Mouse (Mus musculus) mouse embryonic stem cell (cell line): ENCODE measurements around the gene Ddx43.
"Not testable (repeated sequence)": the region's sequence is repeated elsewhere in the genome, so short reads cannot be mapped to it uniquely, and the experiment has no call there.

Experiments used
- in situ Hi-C, 2 experiments: fragments of 300-500 bp; cut with MboI; formaldehyde crosslinking; loops; 1 replicate in 1 of 2; 3 replicates in 1 of 2; pipeline ENCODE4 v1.14.3; 2019 to 2020; ENCODE audit warnings: low sequenced_read_pairs in 2 of 2, low pct_unique_long_range_greater_than_20kb in 1 of 2, mixed read lengths in 1 of 2; ENCODE audit not compliant: unreplicated experiment in 1 of 2

Ddx43 gene

DNA sequence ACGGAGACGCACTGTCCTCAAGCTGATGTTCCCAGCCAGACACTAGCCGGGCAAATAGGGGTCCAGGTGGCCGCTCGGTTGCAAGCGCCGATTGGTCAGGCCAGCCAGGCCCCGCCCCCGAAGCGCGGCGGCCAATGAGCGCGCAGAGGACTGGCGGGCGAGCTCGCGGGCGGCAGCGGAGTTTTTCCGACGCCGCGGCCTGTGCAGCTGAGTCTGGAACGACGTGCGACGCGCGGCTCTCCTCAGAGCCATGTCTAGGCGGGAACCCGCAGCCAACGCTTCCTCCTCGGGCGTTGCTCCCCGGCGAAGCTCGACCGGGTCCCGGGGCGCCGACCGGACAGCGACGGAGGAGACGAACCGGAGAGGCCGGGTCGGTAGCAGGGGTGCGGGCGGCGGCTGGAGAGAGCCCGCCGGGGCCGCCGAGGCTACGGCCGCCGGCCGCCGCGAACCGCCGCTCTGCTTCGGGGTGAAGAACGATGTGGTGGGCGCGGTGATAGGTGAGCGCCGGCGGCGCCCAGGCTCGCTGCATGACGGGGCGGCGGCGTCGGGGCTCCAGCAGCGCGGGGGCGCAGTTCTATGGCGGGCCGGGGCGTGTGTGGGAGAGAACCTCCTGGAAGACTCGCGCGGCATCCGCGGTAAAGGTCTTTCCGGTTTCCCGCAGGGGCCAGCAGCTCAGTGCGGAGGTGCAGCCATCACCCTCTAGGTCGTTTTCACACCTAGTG lies at the start of gene Ddx43:
Gene Ddx43, plus strand, starts transcription at position 148 of the 722 bp plus-strand sequence.
- in situ Hi-C loops, result no loop called here

DNA sequence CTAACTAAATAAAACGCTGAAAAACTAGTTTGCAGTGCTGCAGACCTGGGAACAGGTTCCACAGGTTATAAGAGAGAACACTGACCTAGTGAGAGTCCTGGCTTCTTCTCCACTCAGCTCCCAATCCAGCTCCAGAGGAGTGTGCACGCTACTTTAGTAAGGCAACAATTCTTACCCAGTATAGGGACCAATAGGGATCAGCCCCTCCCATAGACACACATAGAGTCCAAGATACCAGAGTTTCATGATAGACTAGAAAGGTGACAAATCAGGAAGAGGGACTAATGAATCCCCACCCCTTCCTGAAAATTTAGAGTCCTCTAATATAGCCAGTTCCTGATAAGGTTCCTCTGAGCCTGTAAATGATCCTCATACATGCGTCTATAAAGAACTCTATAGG lies 48.6 kb upstream of the Ddx43 start:
- in situ Hi-C loops, result no loop called here

DNA sequence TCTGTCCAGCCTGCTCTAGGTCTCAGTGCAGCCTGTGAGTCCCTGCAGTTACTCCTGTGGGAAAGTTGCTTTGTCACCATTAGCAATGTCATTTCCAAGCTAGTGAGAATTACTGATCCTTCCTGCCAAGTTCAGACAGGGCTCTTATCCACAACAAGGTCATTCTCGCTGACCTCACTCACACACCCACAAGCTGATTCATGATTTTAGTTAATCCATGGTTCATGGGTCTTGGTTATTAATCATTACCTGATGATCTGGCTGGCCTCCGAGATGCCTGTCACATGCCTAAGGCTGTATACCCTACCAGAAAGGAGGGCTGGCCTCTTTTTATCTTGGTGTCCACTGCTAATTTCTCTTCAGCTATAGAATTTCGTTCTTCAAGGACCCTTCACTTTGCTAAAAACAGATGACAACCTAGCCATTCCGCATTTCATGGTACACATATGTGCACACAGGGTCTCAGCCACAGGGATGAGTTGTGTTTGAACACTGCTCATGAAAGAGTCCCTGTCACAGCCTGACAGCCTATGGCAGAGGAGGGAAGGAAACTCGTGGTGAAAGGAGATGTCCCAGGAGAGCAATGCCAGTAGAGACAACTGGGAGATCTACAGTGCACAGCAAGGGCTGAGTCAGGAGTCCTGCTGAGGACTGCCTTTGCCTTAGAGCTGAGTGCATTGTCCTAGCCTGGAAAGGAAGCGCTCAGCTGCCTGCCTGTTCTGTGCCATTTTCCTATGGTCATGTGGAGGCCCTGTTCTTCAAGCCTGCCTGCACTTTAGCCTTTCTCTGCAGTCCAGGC lies 47.2 kb upstream of the Ddx43 start:
- in situ Hi-C loops, result not testable (repeated sequence)

DNA sequence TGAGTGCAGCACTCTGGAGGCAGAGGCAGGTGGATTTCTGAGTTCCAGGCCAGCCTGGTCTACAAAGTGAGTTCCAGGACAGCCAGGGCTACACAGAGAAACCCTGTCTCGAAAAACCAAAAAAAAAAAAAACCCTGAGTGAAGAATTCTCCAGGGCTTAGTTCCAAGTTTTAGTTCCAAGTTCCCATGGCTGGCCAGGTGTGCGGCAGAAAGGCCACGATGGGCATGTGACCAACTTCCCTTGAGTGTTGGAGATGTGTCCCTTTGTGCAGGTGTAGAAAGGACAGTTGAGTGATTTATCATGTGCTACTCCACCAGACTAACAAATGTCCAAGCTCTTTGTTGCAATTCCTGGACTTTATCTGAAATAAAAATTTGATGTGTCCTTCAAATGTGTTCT lies 46.4 kb upstream of the Ddx43 start:
- in situ Hi-C loops, result not testable (repeated sequence)

DNA sequence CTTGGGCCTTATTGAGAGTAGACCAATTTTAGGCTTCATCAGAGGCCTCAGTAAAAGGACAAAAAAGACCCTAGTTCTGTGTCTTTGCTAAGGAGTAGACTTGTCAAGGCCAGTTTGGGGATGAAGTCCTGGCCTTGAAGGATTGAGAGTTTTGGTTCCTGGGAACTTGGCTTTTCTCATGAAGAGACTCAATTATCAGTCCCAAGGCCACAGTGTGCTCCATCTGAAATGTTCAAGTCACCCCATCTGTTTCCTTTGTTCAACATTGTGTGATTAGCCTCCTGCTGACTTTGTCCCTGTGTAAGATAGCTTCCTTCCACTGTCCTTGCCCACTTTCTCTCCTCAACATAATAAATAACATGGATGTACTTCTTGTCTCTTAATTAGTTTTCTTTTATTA lies 45.6 kb upstream of the Ddx43 start:
- in situ Hi-C loops, result not testable (repeated sequence)

DNA sequence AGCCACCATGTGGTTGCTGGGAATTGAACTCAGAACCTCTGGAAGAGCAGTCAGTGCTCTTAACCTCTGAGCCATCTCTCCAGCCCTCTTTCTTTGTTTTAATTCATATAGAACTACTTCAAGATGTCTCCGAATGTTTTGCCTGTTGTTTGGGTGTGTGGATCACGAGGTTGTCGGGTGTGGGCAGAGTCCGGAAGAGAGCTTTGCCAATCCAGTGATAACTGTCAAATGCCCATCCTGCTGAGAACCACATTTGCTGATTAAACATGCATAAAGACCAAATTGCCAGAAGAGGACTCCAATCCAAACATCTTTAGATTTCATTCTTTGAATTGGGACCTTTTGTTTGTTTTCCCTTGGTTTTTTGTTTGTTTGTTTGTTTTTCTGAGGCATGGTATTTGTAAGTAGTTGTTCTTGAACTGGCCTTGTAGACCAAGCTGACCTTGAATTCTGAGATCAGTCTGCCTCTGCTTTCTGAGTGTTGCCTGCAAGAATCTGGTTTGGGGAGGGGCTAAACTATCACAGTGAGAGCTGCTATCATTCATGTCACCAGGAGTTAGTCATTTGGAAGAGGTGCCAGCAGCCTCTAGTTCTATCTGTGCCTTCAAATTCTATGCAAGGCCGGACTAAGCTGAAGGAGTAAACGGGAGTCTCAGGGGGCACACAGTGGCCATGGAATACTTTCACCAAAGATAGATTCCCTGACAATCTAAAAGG lies 43.9 kb upstream of the Ddx43 start:
- in situ Hi-C loops, result no loop called here

DNA sequence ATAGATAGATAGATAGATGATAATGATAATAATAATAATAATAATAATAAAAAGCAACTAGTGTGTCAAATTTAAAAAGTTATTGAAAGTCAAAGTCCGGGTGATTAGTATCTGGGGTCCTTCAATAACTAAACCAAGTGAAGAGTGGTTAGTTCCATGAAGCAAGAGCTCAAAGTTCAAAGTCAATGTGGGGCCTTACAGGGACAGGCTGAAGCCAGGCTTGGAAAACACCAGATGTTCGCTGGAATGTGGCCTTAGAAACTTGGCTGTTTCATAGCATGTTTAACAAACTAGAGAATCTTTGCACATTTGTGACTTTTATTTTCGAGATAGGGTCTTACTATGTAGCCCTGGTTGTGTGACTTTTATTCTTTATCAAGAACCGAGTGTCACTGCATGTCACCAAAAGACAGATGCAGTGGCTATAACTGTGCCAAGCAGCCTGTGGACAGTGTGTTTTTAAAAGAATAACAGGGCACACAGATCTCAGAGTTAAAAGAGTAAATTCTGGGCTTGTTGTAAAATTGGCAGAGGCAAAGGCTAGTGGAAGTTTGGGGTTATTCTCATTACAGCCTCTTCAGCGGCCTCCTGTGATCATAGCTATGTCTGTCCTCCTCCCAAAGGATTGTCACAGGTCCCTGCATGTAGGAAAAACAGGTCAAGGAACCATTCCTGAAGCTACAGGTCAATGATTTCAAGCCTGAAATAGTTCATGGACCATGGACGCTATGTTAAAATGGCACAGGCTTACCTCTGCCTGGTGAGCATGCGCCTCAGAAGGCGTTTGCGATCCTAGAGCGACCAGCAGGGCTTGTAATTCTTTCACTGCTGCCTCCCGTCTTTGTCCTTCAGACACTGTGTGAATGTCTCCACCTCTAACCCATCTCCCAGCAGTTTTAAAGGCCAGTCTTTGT lies 40.7 kb upstream of the Ddx43 start:
- in situ Hi-C loops, result loop anchor here in 1 of 2 experiments (5.0 kb wide), 1 partner anchor 37 kb away; no protein-coding TSS in a partner anchor

DNA sequence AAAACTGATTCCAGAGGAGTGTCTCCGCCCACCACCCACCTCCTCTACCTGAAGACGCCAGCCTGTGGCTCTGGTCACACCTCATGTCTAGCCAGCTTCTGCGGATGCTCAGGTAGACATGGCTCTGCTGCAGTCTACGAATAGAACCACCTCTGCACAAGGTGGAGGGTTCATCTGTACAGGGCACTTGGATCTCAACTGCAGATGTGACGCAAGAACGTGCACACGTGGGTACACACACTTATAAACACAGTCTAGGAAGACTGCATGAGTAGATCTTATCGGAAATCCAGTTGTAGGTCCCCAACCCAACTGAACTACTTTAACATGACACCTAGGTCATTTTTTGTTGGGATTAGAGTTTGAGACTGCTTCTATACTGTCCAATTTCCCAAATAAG lies 40.0 kb upstream of the Ddx43 start, which contains the start of gene Gsta2:
Gene Gsta2, minus strand, starts transcription at position 178 of the 400 bp plus-strand sequence.
- in situ Hi-C loops, result loop anchor here in 1 of 2 experiments (5.0 kb wide), 1 partner anchor 37 kb away; no protein-coding TSS in a partner anchor

DNA sequence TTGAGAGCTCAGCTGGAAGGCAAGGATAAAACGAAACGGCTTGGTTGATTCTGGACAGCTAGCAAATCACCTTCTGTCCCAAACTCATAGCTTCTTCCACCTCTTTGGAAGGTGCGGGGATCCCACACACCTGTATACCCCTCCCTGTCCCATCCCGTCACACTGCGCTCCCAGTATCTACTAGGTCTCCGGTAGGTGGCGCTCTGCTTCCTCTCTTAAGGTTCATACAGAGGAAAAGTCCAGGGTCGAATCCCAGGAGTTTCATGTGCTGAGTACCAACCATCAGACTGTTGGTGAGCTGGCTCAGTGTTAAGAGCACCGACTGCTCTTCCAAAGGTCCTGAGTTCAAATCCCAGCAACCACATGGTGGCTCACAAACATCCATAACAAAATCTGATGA lies 37.5 kb upstream of the Ddx43 start:
- in situ Hi-C loops, result loop anchor here in 1 of 2 experiments (5.0 kb wide), 1 partner anchor 34 kb away; no protein-coding TSS in a partner anchor

DNA sequence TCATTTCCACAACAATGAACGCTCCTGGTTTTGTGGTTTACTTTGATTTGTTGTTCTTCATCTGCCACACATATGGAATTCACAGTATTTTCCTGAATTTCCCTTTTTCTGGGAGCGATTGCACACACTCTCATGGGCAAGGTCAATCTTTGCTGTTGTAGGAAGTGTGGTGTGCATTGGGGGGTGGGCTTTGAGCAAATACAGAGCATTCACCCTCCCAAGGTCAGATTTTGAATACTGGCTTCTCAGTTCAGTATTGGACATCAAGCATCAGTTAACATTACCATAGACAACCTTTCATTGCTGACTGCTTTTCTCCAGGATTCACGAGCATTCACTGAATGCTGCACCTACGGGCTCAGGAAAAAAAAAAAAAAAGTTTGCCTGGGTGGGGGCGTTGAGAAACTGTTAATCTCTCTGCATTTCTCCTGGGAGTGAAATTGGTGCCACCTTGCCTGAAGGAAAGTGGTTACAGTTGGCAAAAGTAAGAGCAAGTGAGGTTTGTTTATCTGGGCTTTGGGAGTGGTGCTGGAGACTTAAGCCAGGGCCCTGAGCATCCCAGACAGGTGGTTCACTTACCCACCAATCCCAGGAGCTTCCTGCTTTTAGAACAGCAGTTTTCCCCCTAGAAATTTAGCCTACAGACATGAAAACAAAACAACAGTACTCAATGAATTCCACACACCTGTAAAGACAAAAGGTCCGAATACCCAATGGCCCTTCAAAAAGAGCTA lies 35.7 kb upstream of the Ddx43 start:
- in situ Hi-C loops, result loop anchor here in 1 of 2 experiments (5.0 kb wide), 1 partner anchor 32 kb away; no protein-coding TSS in a partner anchor

DNA sequence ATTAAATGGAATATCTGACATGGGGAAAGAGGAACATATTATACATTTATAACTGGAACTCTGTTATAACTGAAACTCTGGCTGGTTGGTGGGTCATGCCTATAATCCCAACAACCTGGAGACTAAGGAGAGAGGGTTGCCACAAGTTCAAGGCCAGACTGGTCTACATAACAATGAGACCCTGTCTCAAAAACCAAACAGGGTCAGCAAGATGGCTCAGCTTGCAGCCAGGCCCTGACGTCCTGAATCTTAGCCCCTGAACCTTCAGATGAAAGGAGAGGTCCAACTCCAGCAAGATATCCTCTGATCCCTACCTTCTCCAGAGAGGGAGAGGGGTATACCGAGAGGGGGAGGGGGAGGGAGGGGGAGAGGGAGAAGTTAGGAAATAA lies 35.1 kb upstream of the Ddx43 start:
- in situ Hi-C loops, result no loop called here

DNA sequence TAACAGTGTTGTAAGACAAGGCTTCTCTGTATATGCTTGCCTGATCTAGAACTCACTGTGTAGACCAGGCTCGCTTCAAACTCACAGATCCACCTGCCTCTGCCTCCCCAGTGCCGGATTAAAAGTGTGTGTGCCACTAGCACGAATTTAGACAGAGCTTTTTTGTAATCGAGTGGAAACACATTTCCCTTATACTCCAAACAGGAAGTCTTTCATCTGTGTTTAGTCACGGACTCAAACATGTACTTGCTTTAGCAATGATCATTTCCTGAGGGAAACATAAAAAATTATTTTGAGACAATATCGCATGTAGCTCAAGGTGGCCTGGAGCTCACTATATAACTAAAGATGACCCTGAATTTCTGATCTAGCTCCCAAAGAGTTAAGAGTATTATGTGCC lies 32.2 kb upstream of the Ddx43 start:
- in situ Hi-C loops, result no loop called here

DNA sequence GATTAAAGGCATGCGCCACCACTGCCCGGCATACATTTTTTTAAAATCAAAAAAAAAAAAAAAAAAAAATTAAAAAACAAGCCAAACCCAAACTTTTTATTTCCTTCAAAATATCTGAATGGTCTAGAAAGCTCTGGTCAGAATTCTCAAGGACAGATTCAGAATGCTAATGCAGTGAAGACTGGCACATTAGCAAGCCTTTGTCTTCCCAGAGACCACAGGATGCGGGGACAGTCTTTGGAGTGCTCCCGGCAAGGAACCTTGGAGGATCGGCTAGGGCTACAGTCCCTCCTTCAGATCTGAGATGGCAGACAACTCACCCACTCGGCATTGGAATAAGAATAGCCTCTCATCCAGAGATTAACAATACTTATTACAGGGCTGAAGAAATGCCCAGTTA lies 30.9 kb upstream of the Ddx43 start:
- in situ Hi-C loops, result no loop called here

DNA sequence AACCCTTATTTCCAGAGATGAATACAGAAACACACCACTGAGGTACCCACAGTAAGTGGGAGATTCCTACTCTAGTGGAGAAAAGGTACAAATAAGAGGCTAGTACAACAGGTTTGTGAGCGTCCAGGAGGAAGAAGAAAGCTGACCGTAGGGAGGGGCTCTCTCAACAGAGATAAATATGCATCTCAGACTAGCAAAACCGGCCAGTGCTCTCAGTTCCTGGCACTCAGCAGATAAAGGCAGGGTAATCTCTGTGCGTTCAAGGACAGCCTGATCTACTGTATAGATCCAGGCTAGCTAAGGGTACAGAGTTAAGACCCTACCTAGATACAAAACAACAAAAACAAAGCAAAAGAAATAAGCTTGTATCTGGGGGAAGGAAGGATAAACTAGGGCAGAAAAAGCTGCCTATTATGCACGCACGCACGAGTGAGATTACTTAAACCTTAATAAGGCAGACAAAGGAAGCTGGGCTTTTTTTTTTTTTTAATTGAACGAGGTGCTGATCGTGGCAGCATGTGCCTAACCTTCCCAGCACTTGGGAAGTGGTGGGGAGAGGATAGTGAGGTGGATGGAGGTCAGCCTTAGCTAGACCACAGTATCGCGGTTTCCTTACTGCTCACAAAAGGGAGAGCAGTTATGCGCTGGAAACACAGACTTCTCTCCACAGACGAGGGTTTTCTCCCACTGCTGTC lies 29.6 kb upstream of the Ddx43 start:
- in situ Hi-C loops, result no loop called here

DNA sequence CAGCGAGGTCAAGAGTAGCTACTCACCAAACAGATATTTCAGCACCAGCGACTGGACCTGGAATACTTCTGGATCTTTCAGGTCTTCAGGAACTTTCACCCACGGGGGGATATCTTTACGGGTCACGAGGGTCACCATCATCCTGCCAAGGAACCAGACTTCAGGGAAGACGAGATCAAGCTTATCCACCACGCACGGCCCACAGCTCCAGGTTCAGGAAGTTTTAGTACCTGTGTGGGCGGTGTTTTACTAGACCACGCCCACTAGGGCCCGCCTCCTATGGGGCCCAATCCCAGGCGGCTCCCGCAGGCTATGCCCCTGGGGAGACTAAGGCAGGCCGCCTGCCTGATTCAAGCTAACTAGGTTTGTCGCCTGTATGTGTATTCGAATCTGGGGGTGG lies 27.6 kb upstream of the Ddx43 start, which contains the start of gene Dppa5a:
Gene Dppa5a, minus strand, starts transcription at position 219 of the 400 bp plus-strand sequence.
- in situ Hi-C loops, result not testable (repeated sequence)

DNA sequence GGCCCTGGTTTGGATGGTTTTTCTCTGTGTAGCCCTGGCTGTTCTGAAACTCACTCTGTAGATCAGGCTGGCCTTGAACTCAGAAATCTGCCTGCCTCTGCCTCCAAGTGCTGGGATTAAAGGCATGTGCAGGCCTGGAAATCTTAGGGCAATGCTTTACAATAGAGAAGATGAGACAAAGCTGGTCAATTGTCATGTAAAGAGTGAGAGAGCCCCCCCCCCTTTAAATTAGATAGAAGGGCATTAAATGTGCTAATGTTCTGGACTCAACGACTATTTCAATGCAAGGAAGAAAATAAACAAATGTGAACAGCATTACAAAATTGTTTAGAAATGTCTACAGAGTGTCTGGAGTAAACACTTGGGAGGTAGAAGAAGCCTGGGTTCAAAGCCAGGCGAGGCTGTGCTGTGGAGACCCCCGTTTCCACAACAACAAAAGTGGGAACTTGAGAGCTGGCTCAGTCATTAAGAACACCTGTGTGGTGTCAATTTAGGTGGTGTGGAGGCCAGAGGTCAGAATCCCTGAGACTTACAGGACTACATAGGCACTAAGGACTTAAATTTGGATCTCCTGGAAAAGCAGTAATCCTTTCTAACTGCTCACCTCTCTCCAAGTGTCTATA lies 26.8 kb upstream of the Ddx43 start:
- in situ Hi-C loops, result no loop called here
